Mouse (Mus musculus) left cerebral cortex, postnatal 4 days (tissue): ENCODE results near the gene Dppa5a. TPM values are rescaled to one million over a fixed set of nuclear protein-coding genes. Genes with fewer than 3 reads are reported as not detected.

Experiments
- DNase-seq: peaks from one replicate; pipeline ENCODE4 v3.0.0-alpha.2; 2022
- intact Hi-C: fragments of 180-260 bp; cut with DNase I; formaldehyde crosslinking; loops from one replicate; pipeline ENCODE4 v1.15.1; 2025
- total RNA-seq, 2 experiments: library from RNA; stranded (reverse); gene quantifications; 2 replicates each; pipeline ENCODE4 v1.2.3; 2021

Dppa5a gene
- total RNA-seq, 2 experiments from 2014 or later: 0.85 to 3.4 TPM

GRCm38 (mm10) chr9:78319499-78319898 is 48.5 kb downstream of the Dppa5a start:
- intact Hi-C loops: no loop called here
- DNase-seq: no peak

Other genes starting within 250 kb of the Dppa5a start
- gene Gsta4, start 185.4 kb downstream of the Dppa5a start, total RNA-seq: 10 to 100 TPM in 1 of 2 experiments, 1 to 10 TPM in 1; 9.8 to 10.4 TPM
- not detected for gene Gsta1, start 137.5 kb downstream of the Dppa5a start, total RNA-seq
- gene Gm3776, start 111.0 kb downstream of the Dppa5a start, total RNA-seq: not detected
- not detected for gene Gm10639, start 78.3 kb downstream of the Dppa5a start, total RNA-seq
- gene Omt2a, start 53.4 kb downstream of the Dppa5a start, total RNA-seq: not detected
- gene Omt2b, start 40.6 kb downstream of the Dppa5a start, total RNA-seq: not detected
- not detected for gene Gsta2, start 12.4 kb downstream of the Dppa5a start, total RNA-seq
- 1 to 10 TPM; 1.3 to 2.1 TPM for gene Ooep, start 10.5 kb upstream of the Dppa5a start, total RNA-seq
- gene Ddx43, start 27.6 kb upstream of the Dppa5a start, total RNA-seq: under 1 TPM in 1 of 2 experiments, not detected in 1; 0.20 TPM
- gene Cgas, start 75.1 kb upstream of the Dppa5a start, total RNA-seq: under 1 TPM; 0.48 to 0.62 TPM
- 10 to 100 TPM; 24.2 to 26.1 TPM for gene Mto1, start 80.0 kb upstream of the Dppa5a start, total RNA-seq
- gene Gm17324, start 80.6 kb upstream of the Dppa5a start, total RNA-seq: under 1 TPM in 1 of 2 experiments, not detected in 1; 0.66 TPM
- 1,000 to 10,000 TPM; 5,205 to 5,346 TPM for gene Eef1a1, start 121.0 kb upstream of the Dppa5a start, total RNA-seq
- gene Slc17a5, start 219.9 kb upstream of the Dppa5a start, total RNA-seq: 10 to 100 TPM; 11.8 to 13.3 TPM
- gene Cd109, start 247.4 kb upstream of the Dppa5a start, total RNA-seq: 1 to 10 TPM; 1.4 to 1.8 TPM